Comparison of ENCODE assay signal across 27 mouse cellular contexts in genomic region chr10:38629907-38630505, GRCm38 (mm10).
DNase-seq lines count a peak whose midpoint lies in the region; ATAC-seq lines count a peak whose summit lies in the region.
"Had no signal": no experiment of that assay in that cellular context is flagged by ENCODE, and none has a peak within 500 bp of the region (broad histone marks: within the 10 kb centered on the region; RNA-seq: fewer than 3 reads in every experiment).

No protein-coding gene starts in this region.

- peak; percentile 28; the same call in 1 of the 2 replicates for ATAC-seq in forebrain, embryonic 16.5 days
- ATAC-seq in forebrain, embryonic 13.5 days: no peak
- peak; percentile 22; the same call in 1 of the 2 replicates for ATAC-seq in midbrain, embryonic 14.5 days (ENCODE audit: low FRiP score, low TSS enrichment)
- ATAC-seq: forebrain, embryonic 14.5 days; intestine, embryonic 16.5 days had no signal

- H3K4me3 ChIP-seq in forebrain, embryonic 16.5 days (replicated peaks; ENCODE audit: low read length): no peak overlapping the region
- H3K4me3 ChIP-seq in forebrain, embryonic 13.5 days: no peak overlapping the region
- H3K4me3 ChIP-seq in midbrain, embryonic 14.5 days (replicated peaks; ENCODE audit: low read depth, low read length): no peak overlapping the region
- H3K4me3 ChIP-seq: embryonic facial prominence, embryonic 10.5 days; embryonic facial prominence, embryonic 15.5 days; neural tube, embryonic 15.5 days; stomach, embryonic 15.5 days had no signal

- no peaks in the 10 kb centered on the region for H3K36me3 ChIP-seq in forebrain, embryonic 16.5 days (ENCODE audit: control insufficient read depth, insufficient read depth)
- no peaks in the 10 kb centered on the region for H3K36me3 ChIP-seq in forebrain, embryonic 13.5 days (ENCODE audit: poor library complexity, severe bottlenecking)
- no peaks in the 10 kb centered on the region for H3K36me3 ChIP-seq in midbrain, embryonic 14.5 days (ENCODE audit: control insufficient read depth, insufficient read depth, low read length)
- H3K36me3 ChIP-seq: embryonic facial prominence, embryonic 10.5 days; embryonic facial prominence, embryonic 15.5 days; neural tube, embryonic 15.5 days; stomach, embryonic 15.5 days had no signal

- H3K9me3 ChIP-seq in forebrain, embryonic 16.5 days (ENCODE audit: control insufficient read depth, low read length): no peaks in the 10 kb centered on the region
- H3K9me3 ChIP-seq in forebrain, embryonic 13.5 days (replicated peaks): no peaks in the 10 kb centered on the region
- H3K9me3 ChIP-seq in midbrain, embryonic 14.5 days (ENCODE audit: control insufficient read depth, low read length): no peaks in the 10 kb centered on the region
- H3K9me3 ChIP-seq: embryonic facial prominence, embryonic 10.5 days; embryonic facial prominence, embryonic 15.5 days; neural tube, embryonic 15.5 days; stomach, embryonic 15.5 days had no signal

- intact Hi-C loops in left cerebral cortex, postnatal 4 days (cut with DNase I): no loop called here

- H3K4me2 ChIP-seq in forebrain, embryonic 16.5 days (ENCODE audit: low read length): no peak overlapping the region
- no peak overlapping the region for H3K4me2 ChIP-seq in forebrain, embryonic 13.5 days
- H3K4me2 ChIP-seq in midbrain, embryonic 14.5 days (ENCODE audit: low read length): no peak overlapping the region
- H3K4me2 ChIP-seq: embryonic facial prominence, embryonic 15.5 days; neural tube, embryonic 15.5 days; stomach, embryonic 15.5 days had no signal

- no peaks in the 10 kb centered on the region for H3K4me1 ChIP-seq in forebrain, embryonic 16.5 days (replicated peaks; ENCODE audit: control insufficient read depth, insufficient read depth, low read length)
- H3K4me1 ChIP-seq in forebrain, embryonic 13.5 days: no peaks in the 10 kb centered on the region
- H3K4me1 ChIP-seq in midbrain, embryonic 14.5 days (ENCODE audit: control insufficient read depth, insufficient read depth, low read length): no peaks in the 10 kb centered on the region
- H3K4me1 ChIP-seq: embryonic facial prominence, embryonic 10.5 days; embryonic facial prominence, embryonic 15.5 days; neural tube, embryonic 15.5 days; stomach, embryonic 15.5 days had no signal

- no peak overlapping the region for H3K27ac ChIP-seq in forebrain, embryonic 16.5 days (ENCODE audit: low read length)
- H3K27ac ChIP-seq in forebrain, embryonic 13.5 days: no peak overlapping the region
- no peak overlapping the region for H3K27ac ChIP-seq in midbrain, embryonic 14.5 days (replicated peaks; ENCODE audit: low read depth, low read length)
- H3K27ac ChIP-seq: embryonic facial prominence, embryonic 10.5 days; embryonic facial prominence, embryonic 15.5 days; kidney, postnatal 0 days; liver, embryonic 14.5 days; macrophage; neural tube, embryonic 15.5 days; stomach, embryonic 15.5 days had no signal

- H3K27me3 ChIP-seq in forebrain, embryonic 16.5 days (replicated peaks; ENCODE audit: control insufficient read depth, insufficient read depth, low read length): no peaks in the 10 kb centered on the region
- no peaks in the 10 kb centered on the region for H3K27me3 ChIP-seq in forebrain, embryonic 13.5 days
- H3K27me3 ChIP-seq in midbrain, embryonic 14.5 days (ENCODE audit: control insufficient read depth, insufficient read depth, low read length): no peaks in the 10 kb centered on the region
- H3K27me3 ChIP-seq: CH12.LX; embryonic facial prominence, embryonic 15.5 days; neural tube, embryonic 15.5 days; stomach, embryonic 15.5 days had no signal

- WGBS in forebrain, embryonic 16.5 days: 66% methylated on average over 4 of the region's 4 CpGs
- WGBS in forebrain, embryonic 13.5 days: 75% methylated on average over 4 of the region's 4 CpGs
- WGBS in midbrain, embryonic 14.5 days: 67% methylated on average over 4 of the region's 4 CpGs

- DNase-seq in left cerebral cortex, postnatal 4 days: peak; percentile 2
- no peak for DNase-seq in left cerebral cortex, adult 8-10 months (ENCODE audit: low spot score in 2 of 2)
- DNase-seq in midbrain, embryonic 14.5 days: peak; percentile 17
- DNase-seq in adrenal gland, adult 2 months: no peak
- no peak for DNase-seq in gastrocnemius, postnatal 10 days
- DNase-seq: adrenal gland, postnatal 25 days; cerebellum, adult 2 months; cerebellum, postnatal 25 days; heart, postnatal 14 days; kidney, adult 8-10 months; layer of hippocampus, postnatal 36 days; liver; lung, adult 2 months; lung, postnatal 10 days; right cerebral cortex, postnatal 25 days had no signal

- no peak overlapping the region for H3K9ac ChIP-seq in forebrain, embryonic 16.5 days (replicated peaks; ENCODE audit: low read depth, low read length)
- H3K9ac ChIP-seq in forebrain, embryonic 13.5 days: no peak overlapping the region
- no peak overlapping the region for H3K9ac ChIP-seq in midbrain, embryonic 14.5 days (replicated peaks; ENCODE audit: low read length)
- H3K9ac ChIP-seq: embryonic facial prominence, embryonic 15.5 days; liver, embryonic 14.5 days; neural tube, embryonic 15.5 days; stomach, embryonic 15.5 days had no signal

Comparison
In these comparisons a context has a peak if more than half of its experiments do, and no peak if none do; other contexts are left out.
1. DNase-seq: peak in left cerebral cortex, postnatal 4 days (single experiment) and midbrain, embryonic 14.5 days (single experiment); none in left cerebral cortex, adult 8-10 months (0 of 2), adrenal gland, adult 2 months (single experiment) and gastrocnemius, postnatal 10 days (single experiment).